Mouse (Mus musculus) neural tube, embryonic 11.5 days (tissue): ENCODE measurements around the gene Olfr1105. TPM values are rescaled to one million over a fixed set of nuclear protein-coding genes. Genes with fewer than 3 reads are reported as not detected.

Experiments used
- ATAC-seq: fragments of 200-750 bp; cut with Nextera tagmentation; 2 replicates; pipeline ENCODE4 v1.8.0; 2017; ENCODE audit warnings: moderate number of reproducible peaks, mild to moderate bottlenecking, moderate TSS enrichment, moderate library complexity; ENCODE audit not compliant: insufficient read depth, low FRiP score, low TSS enrichment
- DNase-seq: peaks from one replicate; pipeline ENCODE4 v3.0.0-alpha.2; 2015; ENCODE audit warnings: low spot score
- H3K27ac ChIP-seq: fragments of 300-500 bp; sonication (generic); 2 replicates; pipeline ENCODE4 v1.5.1; 2014; ENCODE audit warnings: low read depth, mild to moderate bottlenecking, low read length
- H3K27me3 ChIP-seq: fragments of 300-500 bp; sonication (generic); 2 replicates; pipeline ENCODE4 v1.6.1; 2014; ENCODE audit warnings: mild to moderate bottlenecking, low read length, mixed read lengths; ENCODE audit not compliant: control insufficient read depth, insufficient read depth
- H3K36me3 ChIP-seq: fragments of 300-500 bp; sonication (generic); 2 replicates; pipeline ENCODE4 v1.6.1; 2014; ENCODE audit warnings: mild to moderate bottlenecking, low read length, moderate library complexity, mixed read lengths; ENCODE audit not compliant: control insufficient read depth, insufficient read depth
- H3K4me1 ChIP-seq: fragments of 300-500 bp; sonication (generic); 2 replicates; pipeline ENCODE4 v1.6.1; 2014; ENCODE audit warnings: low read length, mixed read lengths; ENCODE audit not compliant: control insufficient read depth, insufficient read depth
- H3K4me2 ChIP-seq: fragments of 300-500 bp; sonication (generic); 2 replicates; pipeline ENCODE4 v1.6.1; 2014; ENCODE audit warnings: low read depth, mild to moderate bottlenecking, moderate library complexity
- H3K4me3 ChIP-seq: fragments of 300-500 bp; sonication (generic); 2 replicates; pipeline ENCODE4 v1.5.1; 2014; ENCODE audit warnings: low read depth, low read length
- H3K9ac ChIP-seq: fragments of 300-500 bp; sonication (generic); 2 replicates; pipeline ENCODE4 v1.6.1; 2014; ENCODE audit warnings: mild to moderate bottlenecking, low read length
- H3K9me3 ChIP-seq: fragments of 300-500 bp; sonication (generic); 2 replicates; pipeline ENCODE4 v1.6.1; 2016; ENCODE audit warnings: low read length; ENCODE audit not compliant: control insufficient read depth
- WGBS: fragments of 180-500 bp; shearing (Covaris S2); extraction: QIAGEN DNeasy Blood & Tissue Kit; methylation state at CpG from one replicate; pipeline ENCODE4 v1.1.7; 2014; 5-methylcytosine and 5-hydroxymethylcytosine counted together
- polyA plus RNA-seq: library from polyadenylated mRNA; unstranded; fragments of >200 nt; fragmentation: Nextera tagmentation; extraction: Ambion mirVana; gene quantifications from 2 replicates; pipeline ENCODE4 v1.2.1, GENCODE M21; 2014

The Olfr1105 gene
- polyA plus RNA-seq = not detected in 2 replicates

- Histone ChIP-seq H3K36me3 (no peaks in the 10 kb centered on the region), H3K9me3 (no peaks in the 10 kb centered on the region), H3K4me3 (no peak within 1 kb of the TSS), H3K4me2 (no peak within 1 kb of the TSS), H3K27me3 (no peaks in the 10 kb centered on the region), H3K27ac (no peak within 1 kb of the TSS), H3K4me1 (no peaks in the 10 kb centered on the region), H3K9ac (no peak within 1 kb of the TSS)
- ATAC-seq (no peak), DNase-seq (no peak)
Observed at GRCm38 (mm10) chr2:87036431-87036830, at the start of gene Olfr1105. TSS of gene Olfr1105 (minus strand) at chr2:87036531.

DNA sequence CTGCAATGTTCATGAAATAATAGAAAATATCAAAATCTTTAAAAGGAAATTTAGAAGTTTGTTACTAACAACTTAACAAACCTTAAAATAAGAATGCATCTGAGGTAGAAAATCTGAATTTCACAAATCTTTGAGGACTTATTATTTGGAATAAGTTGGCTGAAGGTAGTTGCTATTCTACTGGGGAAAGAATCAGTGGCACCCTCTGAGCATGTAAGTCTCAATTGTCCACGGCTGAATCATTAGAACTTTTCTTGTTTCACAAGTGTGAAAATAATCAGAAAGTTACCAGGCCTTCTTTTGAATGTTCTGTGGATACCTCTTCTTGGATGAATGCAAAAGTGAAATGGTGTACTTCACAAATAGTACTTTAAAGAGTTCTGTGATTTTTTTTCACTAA is 39.4 kb upstream of the Olfr1105 start, which contains the start of gene Olfr1107:
Gene Olfr1107, minus strand, starts transcription at position 101 of the 400 bp plus-strand sequence.
- Histone ChIP-seq H3K27ac (no peak within 1 kb of the TSS), H3K4me3 (no peak within 1 kb of the TSS), H3K36me3 (no peaks in the 10 kb centered on the region), H3K9me3 (no peaks in the 10 kb centered on the region), H3K9ac (no peak within 1 kb of the TSS), H3K4me2 (no peak within 1 kb of the TSS), H3K27me3 (no peaks in the 10 kb centered on the region), H3K4me1 (no peaks in the 10 kb centered on the region)
- ATAC-seq (no peak), DNase-seq (no peak)
- WGBS = 71% methylated on average over 1 of the region's 1 CpGs

GRCm38 (mm10) chr2:87052173-87052572 is 15.8 kb upstream of the Olfr1105 start, which contains the start of gene Olfr1106:
TSS of gene Olfr1106 (minus strand) at chr2:87052273.
- H3K4me2 ChIP-seq = no peak within 1 kb of the TSS
- H3K9me3 ChIP-seq = no peaks in the 10 kb centered on the region
- 77% methylated on average over 1 of the region's 1 CpGs for WGBS
- DNase-seq = no peak
- H3K36me3 ChIP-seq = no peaks in the 10 kb centered on the region
- no peak within 1 kb of the TSS for H3K9ac ChIP-seq
- no peak for ATAC-seq
- no peaks in the 10 kb centered on the region for H3K4me1 ChIP-seq
- H3K27me3 ChIP-seq = no peaks in the 10 kb centered on the region
- H3K27ac ChIP-seq = no peak within 1 kb of the TSS
- H3K4me3 ChIP-seq = no peak within 1 kb of the TSS

DNA sequence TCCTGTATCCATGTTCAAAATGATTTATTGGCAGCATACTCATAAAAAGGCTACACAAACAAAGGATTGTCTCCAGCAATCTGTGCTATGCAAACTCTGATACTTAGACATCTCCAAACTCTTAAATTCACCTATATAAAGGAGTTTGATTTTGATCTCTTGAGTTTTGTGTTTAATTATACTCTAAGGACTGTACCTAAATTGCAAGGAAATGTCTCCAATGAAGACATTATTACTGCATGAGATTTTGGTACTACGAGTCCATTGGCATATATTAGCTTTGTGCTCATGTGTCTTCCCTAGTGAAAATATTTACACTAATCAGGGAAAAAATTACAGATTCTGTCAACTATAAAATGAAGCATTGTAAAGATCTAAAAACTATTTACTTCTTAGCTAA is 9.4 kb downstream of the Olfr1105 start, which contains the start of gene Olfr1104:
Gene Olfr1104, minus strand, starts transcription at position 101 of the 400 bp plus-strand sequence.
- no peak for ATAC-seq
- no peaks in the 10 kb centered on the region for H3K36me3 ChIP-seq
- H3K4me3 ChIP-seq = no peak within 1 kb of the TSS
- no peaks in the 10 kb centered on the region for H3K4me1 ChIP-seq
- DNase-seq = no peak
- no peak within 1 kb of the TSS for H3K4me2 ChIP-seq
- H3K9ac ChIP-seq = no peak within 1 kb of the TSS
- 79% methylated on average over 1 of the region's 1 CpGs for WGBS
- no peak within 1 kb of the TSS for H3K27ac ChIP-seq
- H3K9me3 ChIP-seq = no peaks in the 10 kb centered on the region
- H3K27me3 ChIP-seq = no peaks in the 10 kb centered on the region

DNA sequence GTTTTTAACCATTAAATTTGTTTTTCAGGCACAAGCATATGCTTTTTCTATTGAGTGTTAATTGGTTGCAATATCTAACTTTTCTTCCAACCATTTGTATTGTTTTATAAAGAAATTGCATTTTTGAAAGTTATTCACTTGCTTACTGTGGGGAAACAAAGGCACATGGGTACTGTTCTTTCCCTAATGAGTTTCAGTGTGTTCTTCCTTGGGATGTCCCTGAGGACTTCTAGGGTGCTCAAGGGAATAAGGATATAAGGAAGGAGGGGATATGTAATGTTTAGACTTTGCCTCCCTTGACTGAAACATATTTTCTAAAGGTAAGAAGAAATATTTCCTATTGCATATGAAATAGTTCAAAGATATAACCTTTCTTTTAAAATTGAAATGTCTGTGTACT is 38.2 kb downstream of the Olfr1105 start, which contains the start of gene Olfr1102:
Gene Olfr1102, plus strand, starts transcription at position 301 of the 400 bp plus-strand sequence.
- no peaks in the 10 kb centered on the region for H3K4me1 ChIP-seq
- H3K4me3 ChIP-seq = no peak within 1 kb of the TSS
- no peak within 1 kb of the TSS for H3K4me2 ChIP-seq
- no peak within 1 kb of the TSS for H3K9ac ChIP-seq
- H3K9me3 ChIP-seq = no peaks in the 10 kb centered on the region
- no peak for ATAC-seq
- no peaks in the 10 kb centered on the region for H3K27me3 ChIP-seq
- H3K36me3 ChIP-seq = no peaks in the 10 kb centered on the region
- H3K27ac ChIP-seq = no peak within 1 kb of the TSS
- DNase-seq = no peak

- Histone ChIP-seq H3K36me3 (no peaks in the 10 kb centered on the region), H3K27ac (no peak within 1 kb of the TSS), H3K4me1 (no peaks in the 10 kb centered on the region), H3K4me3 (no peak within 1 kb of the TSS), H3K9me3 (no peaks in the 10 kb centered on the region), H3K4me2 (no peak within 1 kb of the TSS), H3K27me3 (no peaks in the 10 kb centered on the region), H3K9ac (no peak within 1 kb of the TSS)
- no peak for DNase-seq
- ATAC-seq = no peak
- 85% methylated on average over 3 of the region's 3 CpGs for WGBS
Observed at GRCm38 (mm10) chr2:86991121-86991520, 45.2 kb downstream of the Olfr1105 start, which contains the start of gene Olfr1101. TSS of gene Olfr1101 (minus strand) at chr2:86991221.

Other genes starting within 250 kb of the Olfr1105 start
- gene Olfr141, start 226.5 kb downstream of the Olfr1105 start, polyA plus RNA-seq = not detected in 2 replicates
- gene Olfr1094, start 211.9 kb downstream of the Olfr1105 start, polyA plus RNA-seq = not detected in 2 replicates
- not detected in 2 replicates for gene Olfr1095, start 184.8 kb downstream of the Olfr1105 start, polyA plus RNA-seq
- gene Gm13723, start 161.7 kb downstream of the Olfr1105 start, polyA plus RNA-seq = not detected in 2 replicates
- not detected in 2 replicates for gene Olfr1097, start 144.3 kb downstream of the Olfr1105 start, polyA plus RNA-seq
- gene Olfr1098, start 112.0 kb downstream of the Olfr1105 start, polyA plus RNA-seq = not detected in 2 replicates
- gene Olfr1099, start 75.8 kb downstream of the Olfr1105 start, polyA plus RNA-seq = not detected in 2 replicates
- gene Olfr1100, start 56.6 kb downstream of the Olfr1105 start, polyA plus RNA-seq = not detected in 2 replicates
- not detected in 2 replicates for gene Olfr1101, start 45.3 kb downstream of the Olfr1105 start, polyA plus RNA-seq
- gene Olfr1102, start 38.1 kb downstream of the Olfr1105 start, polyA plus RNA-seq = not detected in 2 replicates
- gene Olfr1104, start 9.5 kb downstream of the Olfr1105 start, polyA plus RNA-seq = not detected in 2 replicates
- not detected in 2 replicates for gene Olfr1106, start 15.7 kb upstream of the Olfr1105 start, polyA plus RNA-seq
- not detected in 2 replicates for gene Olfr1107, start 39.3 kb upstream of the Olfr1105 start, polyA plus RNA-seq
- gene Olfr1109, start 59.5 kb upstream of the Olfr1105 start, polyA plus RNA-seq = not detected in 2 replicates
- gene Olfr259, start 78.0 kb upstream of the Olfr1105 start, polyA plus RNA-seq = not detected in 2 replicates
- gene Olfr1110, start 103.8 kb upstream of the Olfr1105 start, polyA plus RNA-seq = not detected in 2 replicates
- not detected in 2 replicates for gene Olfr1111, start 116.1 kb upstream of the Olfr1105 start, polyA plus RNA-seq
- gene Olfr1112, start 151.3 kb upstream of the Olfr1105 start, polyA plus RNA-seq = not detected in 2 replicates
- gene Olfr1113, start 172.4 kb upstream of the Olfr1105 start, polyA plus RNA-seq = not detected in 2 replicates
- gene Olfr1115, start 211.5 kb upstream of the Olfr1105 start, polyA plus RNA-seq = not detected in 2 replicates
- not detected in 2 replicates for gene Olfr1116, start 231.0 kb upstream of the Olfr1105 start, polyA plus RNA-seq